Mouse (Mus musculus) forebrain, embryonic 14.5 days (tissue): ENCODE data around the gene Kcnk2. TPM values are rescaled to one million over a fixed set of nuclear protein-coding genes. Genes with fewer than 3 reads are reported as not detected.

Experiments used
- ATAC-seq: fragments of 200-750 bp; cut with Nextera tagmentation; 2 replicates; pipeline ENCODE4 v1.8.0; 2017; ENCODE audit warnings: mild to moderate bottlenecking, moderate library complexity
- DNase-seq: peaks from one replicate; pipeline ENCODE4 v3.0.0-alpha.2; 2015; ENCODE audit warnings: low spot score
- H3K27ac ChIP-seq: fragments of 300-500 bp; sonication (generic); 2 replicates; pipeline ENCODE4 v1.5.1; 2014; ENCODE audit warnings: low read depth, mild to moderate bottlenecking, control low read depth, low read length, moderate library complexity
- H3K27me3 ChIP-seq: fragments of 300-500 bp; sonication (generic); replicated peaks from 2 replicates; pipeline ENCODE4 v1.6.1; 2014; ENCODE audit warnings: low read length, control low read depth, mixed read lengths; ENCODE audit not compliant: control insufficient read depth, insufficient read depth
- H3K36me3 ChIP-seq: fragments of 300-500 bp; sonication (generic); 2 replicates; pipeline ENCODE4 v1.6.1; 2014; ENCODE audit warnings: low read length, control low read depth; ENCODE audit not compliant: control insufficient read depth, insufficient read depth
- H3K4me1 ChIP-seq: fragments of 300-500 bp; sonication (generic); 2 replicates; pipeline ENCODE4 v1.6.1; 2014; ENCODE audit warnings: antibody characterized with exemption, low read length, control low read depth; ENCODE audit not compliant: control insufficient read depth, insufficient read depth
- H3K4me2 ChIP-seq: fragments of 300-500 bp; sonication (generic); 2 replicates; pipeline ENCODE4 v1.6.1; 2014; ENCODE audit warnings: mild to moderate bottlenecking, control low read depth, low read length
- H3K4me3 ChIP-seq: fragments of 300-500 bp; sonication (generic); 2 replicates; pipeline ENCODE4 v1.5.1; 2014; ENCODE audit warnings: low read depth, low read length, control low read depth
- H3K9ac ChIP-seq: fragments of 300-500 bp; sonication (generic); 2 replicates; pipeline ENCODE4 v1.6.1; 2014; ENCODE audit warnings: mild to moderate bottlenecking, low read length, control low read depth, moderate library complexity
- H3K9me3 ChIP-seq: fragments of 300-500 bp; sonication (generic); replicated peaks from 2 replicates; pipeline ENCODE4 v1.6.1; 2016; ENCODE audit warnings: low read length, control low read depth, mixed read lengths; ENCODE audit not compliant: control insufficient read depth
- WGBS: fragments of 180-500 bp; shearing (Covaris S2); extraction: QIAGEN DNeasy Blood & Tissue Kit; methylation state at CpG from one replicate; pipeline ENCODE4 v1.1.7; 2014; 5-methylcytosine and 5-hydroxymethylcytosine counted together
- polyA plus RNA-seq: library from polyadenylated mRNA; unstranded; fragments of >200 nt; fragmentation: Nextera tagmentation; extraction: Ambion mirVana; gene quantifications from 2 replicates; pipeline ENCODE4 v1.2.1, GENCODE M21; 2014

The Kcnk2 gene
- polyA plus RNA-seq, 1 experiment from 2014 or later, result 20.5 TPM

- Histone ChIP-seq H3K27ac (no peak overlapping the region), H3K4me3 (no peak overlapping the region), H3K4me2 (no peak overlapping the region), H3K4me1 (no peaks in the 10 kb centered on the region), H3K27me3 (no peaks in the 10 kb centered on the region), H3K36me3 (no peaks in the 10 kb centered on the region), H3K9ac (no peak overlapping the region), H3K9me3 (no peaks in the 10 kb centered on the region)
- no peak for DNase-seq
- 87% methylated on average over 6 of the region's 6 CpGs for WGBS
- ATAC-seq, result no peak
Measured at GRCm38 (mm10) chr1:189409906-189410305, 7.8 kb upstream of the Kcnk2 start.

DNA sequence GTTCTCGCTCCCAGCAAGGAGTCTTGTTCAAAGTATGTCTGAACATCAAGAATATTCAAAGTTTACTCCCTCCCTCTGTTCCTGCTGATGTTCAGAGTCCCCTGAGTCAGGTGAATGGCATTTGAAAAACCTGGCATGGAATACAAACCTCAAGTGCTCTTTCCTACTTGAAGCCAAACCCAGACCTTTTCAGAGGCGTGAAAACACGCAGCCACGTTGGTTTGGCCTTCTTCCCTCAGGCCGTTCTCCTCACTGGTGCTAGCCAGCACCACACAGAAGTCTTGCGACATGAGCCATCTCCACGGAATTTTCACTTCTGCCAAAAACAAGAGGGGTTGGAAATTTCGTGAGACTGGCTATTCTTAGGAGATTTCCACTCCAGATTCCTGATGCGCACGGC lies 3.1 kb upstream of the Kcnk2 start:
- ATAC-seq, result no peak
- H3K9ac ChIP-seq, result no peak overlapping the region

DNA sequence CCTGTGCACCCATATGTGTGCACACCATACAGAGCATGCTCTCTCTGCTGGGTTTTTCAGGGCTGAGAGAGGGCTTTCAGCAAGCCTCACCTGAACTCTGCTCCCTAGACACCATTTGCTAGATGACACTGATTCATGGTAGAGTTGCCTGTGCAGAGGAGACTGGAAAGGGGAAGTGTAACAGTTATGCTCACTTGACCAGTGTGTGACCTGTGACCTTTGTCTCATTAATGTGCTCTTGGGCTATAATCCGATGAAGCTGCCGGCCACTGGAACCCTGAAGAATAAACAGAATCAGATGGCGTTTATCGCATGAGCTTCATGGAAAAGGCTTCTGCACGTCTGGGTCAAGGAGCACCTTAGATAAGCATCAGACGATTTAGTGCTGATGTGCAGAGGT lies 1.5 kb upstream of the Kcnk2 start:
- H3K4me1 ChIP-seq, result no peaks in the 10 kb centered on the region
- WGBS, result 80% methylated on average over 6 of the region's 6 CpGs
- DNase-seq, result no peak
- H3K9me3 ChIP-seq, result no peaks in the 10 kb centered on the region
- H3K27ac ChIP-seq, result no peak overlapping the region
- H3K4me2 ChIP-seq, result no peak overlapping the region
- no peak overlapping the region for H3K9ac ChIP-seq
- no peaks in the 10 kb centered on the region for H3K27me3 ChIP-seq
- H3K36me3 ChIP-seq, result no peaks in the 10 kb centered on the region
- ATAC-seq, result no peak
- H3K4me3 ChIP-seq, result no peak overlapping the region

More for the DNA sequence above, 3.1 kb upstream of the Kcnk2 start:
- Histone ChIP-seq H3K27ac (no peak overlapping the region), H3K4me3 (no peak overlapping the region), H3K4me1 (no peaks in the 10 kb centered on the region), H3K36me3 (no peaks in the 10 kb centered on the region), H3K9me3 (no peaks in the 10 kb centered on the region), H3K4me2 (no peak overlapping the region), H3K27me3 (no peaks in the 10 kb centered on the region)
- 85% methylated on average over 10 of the region's 10 CpGs for WGBS
- DNase-seq, result no peak

GRCm38 (mm10) chr1:189403139-189403538 lies 1.1 kb upstream of the Kcnk2 start:
- H3K4me2 ChIP-seq, result no peak overlapping the region
- no peaks in the 10 kb centered on the region for H3K9me3 ChIP-seq
- no peak for ATAC-seq
- H3K27me3 ChIP-seq, result no peaks in the 10 kb centered on the region
- H3K27ac ChIP-seq, result no peak overlapping the region
- no peaks in the 10 kb centered on the region for H3K36me3 ChIP-seq
- WGBS, result 88% methylated on average over 4 of the region's 4 CpGs
- H3K9ac ChIP-seq, result no peak overlapping the region
- no peaks in the 10 kb centered on the region for H3K4me1 ChIP-seq
- DNase-seq, result no peak
- H3K4me3 ChIP-seq, result no peak overlapping the region

DNA sequence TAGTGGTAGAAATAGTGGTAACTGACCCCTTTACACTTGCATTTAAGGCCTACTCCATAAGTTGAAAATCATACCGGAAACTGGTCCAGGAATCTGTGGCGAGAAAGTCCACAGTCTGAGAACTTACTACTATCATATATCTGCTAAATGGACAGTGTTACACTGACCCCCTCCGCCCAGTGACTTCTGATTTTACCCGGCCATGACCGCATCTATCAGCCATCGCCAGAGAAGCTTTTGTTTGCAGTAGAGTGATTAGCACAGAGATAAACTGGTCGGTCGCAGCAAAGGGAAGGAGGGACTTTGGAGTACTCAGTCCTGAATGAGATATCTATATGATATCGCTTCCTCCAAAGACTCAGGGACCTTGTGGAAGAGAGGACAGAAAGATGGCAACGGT lies 15.2 kb downstream of the Kcnk2 start:
- no peak overlapping the region for H3K27ac ChIP-seq
- no peak overlapping the region for H3K4me3 ChIP-seq
- H3K9me3 ChIP-seq, result no peaks in the 10 kb centered on the region
- ATAC-seq, result no peak
- H3K36me3 ChIP-seq, result no peaks in the 10 kb centered on the region
- 94% methylated on average over 10 of the region's 10 CpGs for WGBS
- H3K4me1 ChIP-seq, result no peaks in the 10 kb centered on the region
- no peak for DNase-seq
- no peak overlapping the region for H3K4me2 ChIP-seq
- no peaks in the 10 kb centered on the region for H3K27me3 ChIP-seq
- no peak overlapping the region for H3K9ac ChIP-seq

GRCm38 (mm10) chr1:189386141-189386540 lies 15.9 kb downstream of the Kcnk2 start:
- H3K27ac ChIP-seq, result no peak overlapping the region
- H3K27me3 ChIP-seq, result no peaks in the 10 kb centered on the region
- no peaks in the 10 kb centered on the region for H3K9me3 ChIP-seq
- no peaks in the 10 kb centered on the region for H3K4me1 ChIP-seq
- H3K9ac ChIP-seq, result no peak overlapping the region
- DNase-seq (no peak), ATAC-seq (no peak)
- no peak overlapping the region for H3K4me2 ChIP-seq
- no peaks in the 10 kb centered on the region for H3K36me3 ChIP-seq
- 99% methylated on average over 2 of the region's 2 CpGs for WGBS
- H3K4me3 ChIP-seq, result no peak overlapping the region

GRCm38 (mm10) chr1:189367722-189368121 lies 34.4 kb downstream of the Kcnk2 start:
- H3K27ac ChIP-seq, result no peak overlapping the region
- no peak overlapping the region for H3K9ac ChIP-seq
- ATAC-seq, result no peak
- H3K4me3 ChIP-seq, result no peak overlapping the region
- 87% methylated on average over 4 of the region's 4 CpGs for WGBS
- no peaks in the 10 kb centered on the region for H3K4me1 ChIP-seq
- no peak overlapping the region for H3K4me2 ChIP-seq
- no peak for DNase-seq
- no peaks in the 10 kb centered on the region for H3K36me3 ChIP-seq
- no peaks in the 10 kb centered on the region for H3K27me3 ChIP-seq
- no peaks in the 10 kb centered on the region for H3K9me3 ChIP-seq

GRCm38 (mm10) chr1:189364188-189364587 lies 37.9 kb downstream of the Kcnk2 start:
- H3K9ac ChIP-seq, result no peak overlapping the region
- H3K9me3 ChIP-seq, result no peaks in the 10 kb centered on the region
- H3K36me3 ChIP-seq, result no peaks in the 10 kb centered on the region
- H3K4me1 ChIP-seq, result no peaks in the 10 kb centered on the region
- no peak overlapping the region for H3K27ac ChIP-seq
- no peaks in the 10 kb centered on the region for H3K27me3 ChIP-seq
- ATAC-seq, result no peak
- H3K4me2 ChIP-seq, result no peak overlapping the region
- DNase-seq, result no peak
- H3K4me3 ChIP-seq, result no peak overlapping the region
- 75% methylated on average over 5 of the region's 5 CpGs for WGBS

DNA sequence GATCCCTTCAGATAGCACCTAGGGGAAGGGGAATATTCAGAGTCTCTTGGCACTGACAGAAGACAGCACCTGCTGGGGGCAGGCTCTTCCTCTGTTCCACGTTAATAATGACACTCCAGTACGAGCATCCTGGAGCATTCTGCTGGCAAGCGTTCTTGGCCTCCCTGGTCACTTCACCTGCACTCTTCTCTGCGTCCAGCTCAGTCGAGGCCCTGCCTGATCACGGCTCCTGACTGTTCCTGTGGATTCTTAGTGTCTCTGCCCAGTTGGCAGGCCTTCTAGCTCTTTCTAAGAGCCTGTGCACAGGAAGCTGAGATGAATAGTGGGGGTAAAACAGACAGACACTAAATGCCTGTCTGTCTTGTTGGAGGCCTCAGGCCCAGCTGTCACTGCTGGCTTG lies 39.5 kb downstream of the Kcnk2 start:
- no peak overlapping the region for H3K4me3 ChIP-seq
- H3K9ac ChIP-seq, result no peak overlapping the region
- DNase-seq (no peak), ATAC-seq (no peak)
- no peaks in the 10 kb centered on the region for H3K27me3 ChIP-seq
- 71% methylated on average over 6 of the region's 6 CpGs for WGBS
- no peaks in the 10 kb centered on the region for H3K4me1 ChIP-seq
- H3K36me3 ChIP-seq, result no peaks in the 10 kb centered on the region
- no peak overlapping the region for H3K4me2 ChIP-seq
- no peaks in the 10 kb centered on the region for H3K9me3 ChIP-seq
- no peak overlapping the region for H3K27ac ChIP-seq
